Mouse (Mus musculus) liver, postnatal 0 days (tissue): ENCODE measurements around the gene Cbx7.

Source experiments
- CTCF ChIP-seq: sonication (generic); IDR thresholded peaks from 2 replicates; pipeline ENCODE4 v1.5.1; 2016; ENCODE audit warnings: antibody characterized with exemption, low read depth
- EP300 ChIP-seq: IDR thresholded peaks from 2 replicates; pipeline ENCODE4 v1.6.1; 2016; ENCODE audit warnings: antibody characterized with exemption, low read depth, mild to moderate bottlenecking

DNA sequence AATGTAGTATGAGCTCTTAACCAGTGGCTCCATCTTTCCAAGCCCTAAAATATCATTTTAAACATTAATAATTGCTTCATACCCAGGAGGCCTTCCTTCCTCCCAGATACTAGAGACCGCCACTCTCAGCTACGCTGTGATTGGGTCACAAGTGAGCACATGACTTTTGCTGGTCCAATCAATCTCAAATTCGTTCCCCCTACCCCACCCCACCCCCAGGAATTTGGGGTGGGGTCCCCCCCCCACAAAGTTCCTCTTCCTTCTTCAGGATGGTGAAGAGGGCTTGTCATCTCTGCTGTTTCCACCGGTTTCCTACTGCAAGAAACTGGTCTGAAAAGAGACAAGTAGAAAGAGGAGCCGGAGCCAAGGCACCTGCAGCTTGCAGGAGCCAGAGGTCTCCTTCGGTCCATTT lies 92.2 kb downstream of the Cbx7 start:
- no peak for TF ChIP-seq CTCF
- no peak for TF ChIP-seq EP300
